Mouse (Mus musculus) urinary bladder, adult 2 months (tissue): ENCODE data around the gene Btbd35f20. TPM values are rescaled to one million over a fixed set of nuclear protein-coding genes. Genes with fewer than 3 reads are reported as not detected.
"Not testable (repeated sequence)": the region's sequence is repeated elsewhere in the genome, so short reads cannot be mapped to it uniquely, and the experiment has no call there.

Experiments
- DNase-seq: peaks from one replicate; pipeline ENCODE4 v3.0.0; 2022; ENCODE audit warnings: low spot score
- polyA plus RNA-seq: library from polyadenylated mRNA; depleted of rRNA; stranded (reverse); fragments of >200 nt; gene quantifications from 2 replicates; pipeline ENCODE4 v1.2.3, GENCODE M21; 2012; rRNA removed

Gene Btbd35f20
- polyA plus RNA-seq: not detected in 2 replicates

DNA sequence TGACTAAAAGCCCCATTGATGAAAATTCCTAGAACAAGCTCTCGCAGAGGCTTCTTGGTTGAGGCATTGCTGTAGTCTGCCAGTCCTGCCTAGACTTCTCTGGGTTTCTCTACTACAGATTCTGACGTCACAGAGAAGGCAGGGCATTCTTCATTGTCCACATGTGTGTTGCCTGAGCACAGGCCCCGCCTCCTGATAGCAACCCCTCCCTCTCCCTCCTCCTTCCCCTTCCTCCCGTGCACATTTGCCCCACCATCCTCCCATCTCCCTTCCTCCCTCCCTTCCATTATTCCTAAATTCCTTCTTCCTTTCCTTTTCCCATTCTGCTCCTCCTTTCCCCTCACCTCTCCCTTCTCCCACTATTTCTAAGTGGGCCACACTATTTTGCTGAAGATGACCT, at the start of gene Btbd35f20:
Gene Btbd35f20 (minus strand): TSS at position 101 of the 400 bp plus-strand sequence.
- not testable (repeated sequence) for DNase-seq

Other genes starting within 250 kb of the Btbd35f20 start
- gene Btbd35f28, start 94.7 kb downstream of the Btbd35f20 start, polyA plus RNA-seq: not detected in 2 replicates
- not detected in 2 replicates for gene Btbd35f17, start 79.4 kb upstream of the Btbd35f20 start, polyA plus RNA-seq